Mouse (Mus musculus) CH12.LX (cell line): Measurements from ENCODE around the gene Lefty2. TPM values are rescaled to one million over a fixed set of nuclear protein-coding genes. Genes with fewer than 3 reads are reported as not detected.

Source experiments
- DNase-seq: peaks from one replicate; pipeline ENCODE4 v3.0.0-alpha.2; 2013; ENCODE audit errors: extremely low read depth
- H3K27ac ChIP-seq: 2 replicates; pipeline ENCODE4 v1.5.1; 2012; ENCODE audit warnings: low read depth, mild to moderate bottlenecking, control low read depth, moderate library complexity; ENCODE audit not compliant: insufficient read depth
- H3K27me3 ChIP-seq: replicated peaks from 2 replicates; pipeline ENCODE3; 2012; ENCODE audit warnings: inconsistent platforms
- H3K36me3 ChIP-seq, 2 experiments: replicated peaks in 1 of 2; 2 replicates each; pipeline versions ENCODE3 to v1.6.1; 2012; ENCODE audit warnings: inconsistent platforms in 1 of 2, low read length in 1 of 2, mild to moderate bottlenecking in 1 of 2, mixed read lengths in 1 of 2, moderate library complexity in 1 of 2; ENCODE audit not compliant: control insufficient read depth in 1 of 2, insufficient read depth in 1 of 2
- H3K4me1 ChIP-seq, 2 experiments: 2 replicates each; pipeline ENCODE4 v1.6.1; 2012; ENCODE audit warnings: inconsistent platforms in 1 of 2, moderate library complexity in 1 of 2; ENCODE audit not compliant: insufficient read depth in 2 of 2, control insufficient read depth in 1 of 2
- H3K4me2 ChIP-seq: 2 replicates; pipeline ENCODE4 v1.6.1; 2012; ENCODE audit warnings: low read depth, mild to moderate bottlenecking, control low read depth; ENCODE audit not compliant: poor library complexity, insufficient read depth, severe bottlenecking
- H3K4me3 ChIP-seq, 3 experiments: fragments of 150-350 bp in 1 of 3; sonication (generic) in 1 of 3; replicated peaks in 1 of 3; 2 replicates each; pipeline versions ENCODE3 to v1.5.1; 2011 to 2012; ENCODE audit warnings: low read depth in 2 of 3, low read length in 2 of 3, mild to moderate bottlenecking in 2 of 3, moderate library complexity in 2 of 3, control low read depth in 1 of 3, improper control_type of control experiment in 1 of 3, inconsistent platforms in 1 of 3, mixed read lengths in 1 of 3; ENCODE audit not compliant: poor library complexity in 1 of 3
- H3K79me2 ChIP-seq: replicated peaks from 2 replicates; pipeline ENCODE4 v1.6.1; 2012; ENCODE audit warnings: mild to moderate bottlenecking, moderate library complexity; ENCODE audit not compliant: control insufficient read depth, poor library complexity, insufficient read depth, severe bottlenecking; ENCODE audit errors: extremely low read depth
- H3K9ac ChIP-seq: 2 replicates; pipeline ENCODE4 v1.6.1; 2012; ENCODE audit warnings: low read depth, mild to moderate bottlenecking, control low read depth, moderate library complexity; ENCODE audit not compliant: insufficient read depth
- H3K9me3 ChIP-seq: replicated peaks from 2 replicates; pipeline ENCODE3; 2012; ENCODE audit warnings: low read length, inconsistent platforms, mixed read lengths
- BHLHE40 ChIP-seq: IDR thresholded peaks from 2 replicates; pipeline ENCODE4 v1.6.1; 2011; ENCODE audit warnings: mild to moderate bottlenecking, low read depth, low read length, improper control_type of control experiment
- CHD1 ChIP-seq: IDR thresholded peaks from 2 replicates; pipeline ENCODE4 v1.6.1; 2012; ENCODE audit warnings: low read depth, low read length, improper control_type of control experiment, inconsistent platforms
- CTCF ChIP-seq, 2 experiments: IDR thresholded peaks in 1 of 2; conservative IDR thresholded peaks in 1 of 2; 2 replicates each; pipeline ENCODE4 v1.5.1; 2011 to 2012; ENCODE audit warnings: low read depth in 2 of 2, low read length in 2 of 2, improper control_type of control experiment in 1 of 2, inconsistent platforms in 1 of 2, mild to moderate bottlenecking in 1 of 2, moderate library complexity in 1 of 2
- E2F4 ChIP-seq: IDR thresholded peaks from 2 replicates; pipeline ENCODE4 v1.6.1; 2011; ENCODE audit warnings: low read depth, low read length, improper control_type of control experiment; ENCODE audit not compliant: insufficient replicate concordance
- EP300 ChIP-seq: IDR thresholded peaks from 2 replicates; pipeline ENCODE4 v1.6.1; 2011; ENCODE audit warnings: low read length, improper control_type of control experiment
- ETS1 ChIP-seq: conservative IDR thresholded peaks from 2 replicates; pipeline ENCODE4 v1.6.1; 2012; ENCODE audit warnings: low read depth, mild to moderate bottlenecking, inconsistent platforms, low read length, improper control_type of control experiment, moderate library complexity
- HCFC1 ChIP-seq: IDR thresholded peaks from 2 replicates; pipeline ENCODE4 v1.6.1; 2012; ENCODE audit warnings: low read depth, mild to moderate bottlenecking, inconsistent platforms, low read length, improper control_type of control experiment
- JUN ChIP-seq: IDR thresholded peaks from 2 replicates; pipeline ENCODE4 v1.6.1; 2011; ENCODE audit warnings: low read depth, mild to moderate bottlenecking, low read length, improper control_type of control experiment, moderate library complexity; ENCODE audit not compliant: insufficient read depth
- JUND ChIP-seq: conservative IDR thresholded peaks from 2 replicates; pipeline ENCODE4 v1.6.1; 2011; ENCODE audit warnings: low read depth, low read length, improper control_type of control experiment
- MAZ ChIP-seq: IDR thresholded peaks from 2 replicates; pipeline ENCODE4 v1.6.1; 2012; ENCODE audit warnings: low read depth, mild to moderate bottlenecking, inconsistent platforms, low read length, improper control_type of control experiment, moderate library complexity
- MEF2A ChIP-seq: IDR thresholded peaks from 2 replicates; pipeline ENCODE4 v1.6.1; 2014; ENCODE audit warnings: low read depth, mild to moderate bottlenecking, inconsistent platforms, low read length, improper control_type of control experiment, borderline replicate concordance
- MYC ChIP-seq: IDR thresholded peaks from 2 replicates; pipeline ENCODE4 v1.6.1; 2011; ENCODE audit warnings: low read depth, mild to moderate bottlenecking, improper control_type of control experiment, low read length
- NRF1 ChIP-seq: IDR thresholded peaks from 2 replicates; pipeline ENCODE4 v1.6.1; 2014; ENCODE audit warnings: low read depth, mild to moderate bottlenecking, inconsistent platforms, low read length, improper control_type of control experiment, moderate library complexity
- POLR2AphosphoS2 ChIP-seq: IDR thresholded peaks from 2 replicates; pipeline ENCODE4 v1.6.1; 2011; ENCODE audit warnings: low read depth, low read length, improper control_type of control experiment
- RAD21 ChIP-seq: IDR thresholded peaks from 2 replicates; pipeline ENCODE4 v1.6.1; 2011; ENCODE audit warnings: low read depth, mild to moderate bottlenecking, low read length, improper control_type of control experiment, moderate library complexity
- RCOR1 ChIP-seq: conservative IDR thresholded peaks from 2 replicates; pipeline ENCODE4 v1.6.1; 2012; ENCODE audit warnings: low read depth, mild to moderate bottlenecking, inconsistent platforms, low read length, improper control_type of control experiment
- SIN3A ChIP-seq: IDR thresholded peaks from 2 replicates; pipeline ENCODE4 v1.6.1; 2012; ENCODE audit warnings: low read length, improper control_type of control experiment, inconsistent platforms
- SMC3 ChIP-seq: IDR thresholded peaks from 2 replicates; pipeline ENCODE4 v1.6.1; 2011; ENCODE audit warnings: low read depth, low read length, improper control_type of control experiment
- TCF12 ChIP-seq: IDR thresholded peaks from 2 replicates; pipeline ENCODE4 v1.6.1; 2014; ENCODE audit warnings: low read depth, mild to moderate bottlenecking, inconsistent platforms, low read length, improper control_type of control experiment
- USF1 ChIP-seq: IDR thresholded peaks from 2 replicates; pipeline ENCODE4 v1.6.1; 2014; ENCODE audit warnings: low read depth, mild to moderate bottlenecking, inconsistent platforms, low read length, improper control_type of control experiment
- USF2 ChIP-seq: conservative IDR thresholded peaks from 2 replicates; pipeline ENCODE4 v1.6.1; 2011; ENCODE audit warnings: low read depth, low read length, improper control_type of control experiment
- ZC3H11A ChIP-seq: IDR thresholded peaks from 2 replicates; pipeline ENCODE4 v1.6.1; 2012; ENCODE audit warnings: low read depth, mild to moderate bottlenecking, inconsistent platforms, low read length, improper control_type of control experiment
- ZMIZ1 ChIP-seq: IDR thresholded peaks from 2 replicates; pipeline ENCODE4 v1.6.1; 2012; ENCODE audit warnings: low read depth, mild to moderate bottlenecking, inconsistent platforms, low read length, improper control_type of control experiment
- ZNF384 ChIP-seq: IDR thresholded peaks from 2 replicates; pipeline ENCODE4 v1.6.1; 2012; ENCODE audit warnings: low read depth, low read length, improper control_type of control experiment, inconsistent platforms
- dilution Hi-C: fragments of 300-500 bp; cut with MboI; formaldehyde crosslinking; loops from 2 replicates; pipeline ENCODE4 v1.14.3; 2020; ENCODE audit warnings: low sequenced_read_pairs; ENCODE audit not compliant: extremely low pct_unique_long_range_greater_than_20kb, extremely low pct_ligation_motif_present
- in situ Hi-C: fragments of 300-500 bp; cut with MboI; formaldehyde crosslinking; loops from 3 replicates; pipeline ENCODE4 v1.14.3; 2019; ENCODE audit warnings: low sequenced_read_pairs, low pct_ligation_motif_present, low pct_unique_long_range_greater_than_20kb, mixed read lengths
- polyA plus RNA-seq: library from polyadenylated mRNA; unstranded; fragments of >175 nt; gene quantifications from 2 replicates; pipeline ENCODE4 v1.2.1, GENCODE M21; 2012; ENCODE audit warnings: low read depth; ENCODE audit not compliant: insufficient read length
- total RNA-seq, 2 experiments: library from RNA; depleted of rRNA; stranded (reverse); fragments of 300-350 nt in 1 of 2; fragments of >200 nt in 1 of 2; gene quantifications; 2 replicates each; pipeline ENCODE4 v1.2.3; 2012 to 2014

Gene Lefty2
- total and polyA plus RNA-seq, 3 experiments, result not detected

- Histone ChIP-seq H3K36me3 (peaks cover 72 to 93% of the 10 kb centered on the region in 2 experiments), H3K4me1 (peaks cover 0 to 3% of the 10 kb centered on the region in 2 experiments; a peak in 1 of 4 replicates), H3K27ac (no peak overlapping the region), H3K79me2 (no peaks in the 10 kb centered on the region; the same call in 1 of the 2 replicates), H3K4me2 (no peak overlapping the region), H3K27me3 (no peaks in the 10 kb centered on the region)
- in situ Hi-C loops, result no loop called here
- peak; percentile 59 for DNase-seq
- TF ChIP-seq JUND, result no peak
- peak; percentile 58 for TF ChIP-seq SMC3
- peak; percentile 69 to 77 for TF ChIP-seq CTCF (conservative IDR thresholded peaks at IDR 0.05 in 1 of 2, IDR thresholded peaks at IDR 0.05 in 1 of 2; ENCODE audit: low read depth in 2 of 2, low read length in 2 of 2)
- 0 out of 2 replicates have a peak, but pooled peaks have one; percentile 17 for TF ChIP-seq RCOR1
- no peak for TF ChIP-seq POLR2AphosphoS2
- 0 out of 2 replicates have a peak, but pooled peaks have one; percentile 43 for TF ChIP-seq ZNF384
- TF ChIP-seq MAZ, result no peak
- TF ChIP-seq ETS1, result no peak
- TF ChIP-seq USF2, result no peak
- 0 out of 2 replicates have a peak, but pooled peaks have one; percentile 27 for TF ChIP-seq SIN3A
- peak; percentile 37 for TF ChIP-seq RAD21
- TF ChIP-seq ZC3H11A, result no peak
- TF ChIP-seq, all 38 proteins: peak for 6
- H3K9me3 ChIP-seq, result no peaks in the 10 kb centered on the region
- H3K9ac ChIP-seq, result no peak overlapping the region
- H3K4me3 ChIP-seq, result no peak overlapping the region
- dilution Hi-C loops, result no loop called here
Observed at GRCm38 (mm10) chr1:180863606-180864005, 29.3 kb upstream of the Lefty2 start.

GRCm38 (mm10) chr1:180866001-180866400 lies 26.9 kb upstream of the Lefty2 start:
- Histone ChIP-seq H3K4me2 (no peak overlapping the region), H3K27me3 (no peaks in the 10 kb centered on the region), H3K79me2 (no peaks in the 10 kb centered on the region; the same call in 1 of the 2 replicates), H3K9ac (no peak overlapping the region), H3K27ac (no peak overlapping the region), H3K4me1 (peaks cover 0 to 3% of the 10 kb centered on the region in 2 experiments; a peak in 1 of 4 replicates), H3K9me3 (no peaks in the 10 kb centered on the region), H3K4me3 (no peak overlapping the region), H3K36me3 (peaks cover 52 to 72% of the 10 kb centered on the region in 2 experiments)
- dilution Hi-C loops, result no loop called here
- no peak for DNase-seq
- TF ChIP-seq TCF12, result no peak
- no peak for TF ChIP-seq CHD1
- no peak for TF ChIP-seq EP300
- TF ChIP-seq HCFC1, result no peak
- no peak for TF ChIP-seq NRF1
- no peak for TF ChIP-seq MYC
- TF ChIP-seq USF1, result no peak
- TF ChIP-seq E2F4, result no peak
- TF ChIP-seq BHLHE40, result no peak
- no peak for TF ChIP-seq CTCF (conservative IDR thresholded peaks at IDR 0.05 in 1 of 2, IDR thresholded peaks at IDR 0.05 in 1 of 2; ENCODE audit: low read depth in 2 of 2, low read length in 2 of 2)
- no peak for TF ChIP-seq ZNF384
- TF ChIP-seq JUN, result no peak
- no peak for TF ChIP-seq ZMIZ1
- TF ChIP-seq MEF2A, result no peak
- in situ Hi-C loops, result no loop called here
